Mouse (Mus musculus) C2C12 (cell line): ENCODE results near the gene Opn3.

ENCODE experiments used
- CTCF ChIP-seq: IDR thresholded peaks from one replicate; pipeline ENCODE4 v1.5.1; 2011; ENCODE audit not compliant: control insufficient read depth, insufficient read depth, insufficient read length
- MAX ChIP-seq: IDR thresholded peaks from one replicate; pipeline ENCODE4 v1.6.1; 2011; ENCODE audit warnings: mild to moderate bottlenecking, control low read depth
- MYOD1 ChIP-seq: IDR thresholded peaks from one replicate; pipeline ENCODE4 v1.6.1; 2011; ENCODE audit warnings: low read depth; ENCODE audit not compliant: control insufficient read depth, insufficient read length
- USF1 ChIP-seq: IDR thresholded peaks from one replicate; pipeline ENCODE4 v1.6.1; 2011; ENCODE audit warnings: low read depth, mild to moderate bottlenecking, control low read depth, moderate library complexity

GRCm38 (mm10) chr1:175699375-175699774 is 6.8 kb upstream of the Opn3 start:
- TF ChIP-seq CTCF (no peak), USF1 (no peak), MAX (no peak), MYOD1 (no peak)
